Mouse (Mus musculus) embryonic facial prominence, embryonic 14.5 days (tissue): ENCODE measurements around the gene Spast. TPM values are rescaled to one million over a fixed set of nuclear protein-coding genes. Genes with fewer than 3 reads are reported as not detected.

Experiments used
- ATAC-seq: fragments of 200-750 bp; cut with Nextera tagmentation; 2 replicates; pipeline ENCODE4 v1.8.0; 2017; ENCODE audit warnings: low read depth, moderate number of reproducible peaks, moderate TSS enrichment
- DNase-seq: peaks from one replicate; pipeline ENCODE4 v3.0.0-alpha.2; 2015; ENCODE audit warnings: low spot score
- H3K27ac ChIP-seq: fragments of 300-500 bp; sonication (generic); replicated peaks from 2 replicates; pipeline ENCODE4 v1.5.1; 2014; ENCODE audit warnings: low read depth, mild to moderate bottlenecking, low read length, moderate library complexity
- H3K27me3 ChIP-seq: fragments of 300-500 bp; sonication (generic); replicated peaks from 2 replicates; pipeline ENCODE4 v1.6.1; 2014; ENCODE audit warnings: low read length; ENCODE audit not compliant: control insufficient read depth, insufficient read depth
- H3K36me3 ChIP-seq: fragments of 300-500 bp; sonication (generic); 2 replicates; pipeline ENCODE4 v1.6.1; 2014; ENCODE audit warnings: low read length, mixed read lengths; ENCODE audit not compliant: control insufficient read depth, insufficient read depth
- H3K4me1 ChIP-seq: fragments of 300-500 bp; sonication (generic); 2 replicates; pipeline ENCODE4 v1.6.1; 2014; ENCODE audit warnings: antibody characterized with exemption, low read length; ENCODE audit not compliant: control insufficient read depth, insufficient read depth
- H3K4me2 ChIP-seq: fragments of 300-500 bp; sonication (generic); 2 replicates; pipeline ENCODE4 v1.6.1; 2014; ENCODE audit warnings: low read depth, mild to moderate bottlenecking, low read length, moderate library complexity, mixed read lengths
- H3K4me3 ChIP-seq: fragments of 300-500 bp; sonication (generic); 2 replicates; pipeline ENCODE4 v1.5.1; 2014; ENCODE audit warnings: low read depth, mild to moderate bottlenecking, low read length
- H3K9ac ChIP-seq: fragments of 300-500 bp; sonication (generic); 2 replicates; pipeline ENCODE4 v1.6.1; 2014; ENCODE audit warnings: low read depth, mild to moderate bottlenecking, low read length, moderate library complexity, mixed read lengths
- H3K9me3 ChIP-seq: fragments of 300-500 bp; sonication (generic); 2 replicates; pipeline ENCODE4 v1.6.1; 2016; ENCODE audit warnings: low read length; ENCODE audit not compliant: control insufficient read depth
- WGBS: fragments of 180-500 bp; shearing (Covaris S2); extraction: QIAGEN DNeasy Blood & Tissue Kit; methylation state at CpG from one replicate; pipeline ENCODE4 v1.1.7; 2014; 5-methylcytosine and 5-hydroxymethylcytosine counted together
- polyA plus RNA-seq: library from polyadenylated mRNA; unstranded; fragments of >200 nt; fragmentation: Nextera tagmentation; extraction: Ambion mirVana; gene quantifications from 2 replicates; pipeline ENCODE4 v1.2.1, GENCODE M21; 2014

Gene Spast
- polyA plus RNA-seq, 1 experiment from 2014 or later = 23.3 TPM

DNA sequence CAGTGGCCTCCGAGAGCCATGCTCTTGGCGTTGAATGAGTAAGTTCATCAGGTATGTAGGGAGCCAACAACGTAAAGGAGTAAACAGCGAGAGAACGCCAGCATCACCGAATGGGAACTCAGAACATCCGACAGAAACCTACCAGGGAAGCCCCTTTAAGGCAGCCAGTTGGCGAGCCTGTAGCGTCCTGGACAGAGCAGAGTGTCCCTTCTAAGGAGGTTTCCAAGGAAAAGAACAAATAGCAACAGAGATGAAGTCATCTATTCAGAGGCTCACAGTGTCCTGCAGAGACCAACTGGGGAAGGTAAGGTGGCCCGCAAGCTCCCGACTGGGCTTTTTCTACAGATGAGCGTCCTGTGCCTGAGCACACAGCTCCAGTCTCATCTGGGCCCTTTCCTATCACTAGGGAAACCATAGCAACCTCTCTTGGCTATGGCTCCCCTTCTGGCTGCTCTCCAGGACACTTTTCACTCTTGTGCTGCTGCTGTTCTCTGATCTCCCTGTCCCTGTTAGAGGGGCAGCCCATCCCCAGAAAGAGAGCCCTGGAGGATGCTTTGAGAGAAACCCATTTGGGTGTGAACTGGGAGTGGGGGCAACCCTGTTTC is 85.7 kb downstream of the Spast start:
- H3K4me1 ChIP-seq = no peaks in the 10 kb centered on the region
- ATAC-seq (no peak), DNase-seq (no peak)
- H3K9ac ChIP-seq = no peak overlapping the region
- peaks cover 85% of the 10 kb centered on the region for H3K36me3 ChIP-seq
- no peak overlapping the region for H3K4me2 ChIP-seq
- WGBS = 86% methylated on average over 12 of the region's 12 CpGs
- H3K27me3 ChIP-seq = no peaks in the 10 kb centered on the region
- no peak overlapping the region for H3K27ac ChIP-seq
- no peak overlapping the region for H3K4me3 ChIP-seq
- H3K9me3 ChIP-seq = no peaks in the 10 kb centered on the region

GRCm38 (mm10) chr17:74430074-74430473 is 91.3 kb downstream of the Spast start:
- Histone ChIP-seq H3K27me3 (no peaks in the 10 kb centered on the region), H3K4me1 (no peaks in the 10 kb centered on the region), H3K4me3 (no peak overlapping the region), H3K27ac (no peak overlapping the region), H3K9ac (no peak overlapping the region), H3K36me3 (peaks cover 36% of the 10 kb centered on the region), H3K4me2 (no peak overlapping the region), H3K9me3 (no peaks in the 10 kb centered on the region)
- 83% methylated on average over 8 of the region's 8 CpGs for WGBS
- ATAC-seq = no peak
- DNase-seq = no peak

GRCm38 (mm10) chr17:74431481-74431880 is 92.7 kb downstream of the Spast start:
- 69% methylated on average over 13 of the region's 13 CpGs for WGBS
- peak; percentile 21 for DNase-seq
- H3K9me3 ChIP-seq = no peaks in the 10 kb centered on the region
- no peak overlapping the region for H3K4me2 ChIP-seq
- no peak overlapping the region for H3K4me3 ChIP-seq
- no peak overlapping the region for H3K27ac ChIP-seq
- no peak overlapping the region for H3K9ac ChIP-seq
- H3K36me3 ChIP-seq = peaks cover 24% of the 10 kb centered on the region; the same call in 1 of the 2 replicates
- no peaks in the 10 kb centered on the region for H3K27me3 ChIP-seq
- no peak for ATAC-seq
- no peaks in the 10 kb centered on the region for H3K4me1 ChIP-seq

DNA sequence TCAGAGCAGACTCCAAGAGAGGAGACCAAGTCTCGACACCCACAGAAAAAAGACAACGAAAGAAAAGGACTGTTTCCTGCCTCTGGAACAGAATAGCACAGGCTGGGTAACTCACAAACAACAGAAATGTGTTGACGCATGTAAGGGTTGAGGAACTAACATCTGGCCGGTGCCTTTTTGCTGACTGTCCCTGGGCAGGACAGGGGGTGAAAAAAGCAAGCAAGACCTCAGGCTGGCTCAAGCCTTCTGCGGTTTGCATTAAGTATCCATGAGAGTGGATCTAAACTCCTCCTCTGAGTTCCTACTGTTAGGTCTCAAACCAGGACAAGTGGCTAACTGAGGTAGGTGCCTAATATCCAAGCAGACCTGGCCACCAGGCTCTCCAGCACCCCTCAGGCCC is 93.8 kb downstream of the Spast start:
- H3K36me3 ChIP-seq = peaks cover 13% of the 10 kb centered on the region; the same call in 1 of the 2 replicates
- no peaks in the 10 kb centered on the region for H3K9me3 ChIP-seq
- H3K4me2 ChIP-seq = no peak overlapping the region
- DNase-seq (no peak), ATAC-seq (no peak)
- H3K27ac ChIP-seq = no peak overlapping the region
- H3K27me3 ChIP-seq = no peaks in the 10 kb centered on the region
- no peak overlapping the region for H3K9ac ChIP-seq
- H3K4me3 ChIP-seq = no peak overlapping the region
- H3K4me1 ChIP-seq = no peaks in the 10 kb centered on the region
- 84% methylated on average over 5 of the region's 5 CpGs for WGBS

DNA sequence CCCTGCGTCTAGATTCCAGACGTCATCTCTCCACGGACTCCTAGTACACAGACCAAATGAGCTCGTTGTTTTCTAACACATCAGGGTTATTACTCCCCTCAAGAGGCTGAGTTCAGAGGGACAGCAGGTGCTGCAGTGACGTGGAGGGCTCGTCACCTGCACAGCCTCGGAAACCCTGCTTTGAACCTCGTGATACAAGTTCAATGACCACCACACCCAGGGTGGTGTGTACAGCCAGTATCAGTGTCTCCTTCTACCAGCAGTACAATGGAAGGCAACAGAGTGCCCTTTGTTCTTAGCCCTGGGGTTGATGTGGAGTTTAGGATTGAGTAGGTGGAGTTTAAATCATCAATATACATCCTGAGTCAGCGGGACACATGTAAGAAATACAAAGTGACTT is 99.0 kb downstream of the Spast start:
- Histone ChIP-seq H3K4me1 (no peaks in the 10 kb centered on the region), H3K4me2 (no peak overlapping the region), H3K27me3 (no peaks in the 10 kb centered on the region), H3K9ac (no peak overlapping the region), H3K4me3 (no peak overlapping the region), H3K27ac (no peak overlapping the region), H3K9me3 (no peaks in the 10 kb centered on the region), H3K36me3 (no peaks in the 10 kb centered on the region)
- DNase-seq (no peak), ATAC-seq (no peak)
- WGBS = 76% methylated on average over 9 of the region's 9 CpGs

- DNase-seq = no peak
- H3K4me3 ChIP-seq = no peak overlapping the region
- no peaks in the 10 kb centered on the region for H3K9me3 ChIP-seq
- WGBS = 75% methylated on average over 5 of the region's 5 CpGs
- no peaks in the 10 kb centered on the region for H3K36me3 ChIP-seq
- no peak overlapping the region for H3K9ac ChIP-seq
- H3K4me2 ChIP-seq = no peak overlapping the region
- no peaks in the 10 kb centered on the region for H3K4me1 ChIP-seq
- H3K27me3 ChIP-seq = no peaks in the 10 kb centered on the region
- no peak for ATAC-seq
- H3K27ac ChIP-seq = no peak overlapping the region
Observed at GRCm38 (mm10) chr17:74440486-74440885, 101.7 kb downstream of the Spast start.

Other genes with a start within 250 kb of the Spast start
- 94.9 and 102 TPM in 2 replicates for gene Memo1, start 43.5 kb upstream of the Spast start, polyA plus RNA-seq
- gene Dpy30, start 15.0 kb upstream of the Spast start, polyA plus RNA-seq = 174 and 186 TPM in 2 replicates
- 35.0 and 38.4 TPM in 2 replicates for gene Slc30a6, start 56.6 kb downstream of the Spast start, polyA plus RNA-seq
- gene Nlrc4, start 120.2 kb downstream of the Spast start, polyA plus RNA-seq = 0.22 and 0.38 TPM in 2 replicates
- 66.2 and 78.1 TPM in 2 replicates for gene Yipf4, start 150.5 kb downstream of the Spast start, polyA plus RNA-seq
- gene Birc6, start 189.3 kb downstream of the Spast start, polyA plus RNA-seq = 87.8 and 90.6 TPM in 2 replicates